8 mouse cellular contexts compared by ENCODE assay signal in genomic region chr7:89116261-89116664, GRCm38 (mm10).
DNase-seq lines count a peak whose midpoint lies in the region; ATAC-seq and TF ChIP-seq lines count a peak whose summit lies in the region.

No protein-coding gene starts in this region.

- WGBS in liver, adult 2 months = 55% methylated on average over 1 of the region's 1 CpGs
- 46% methylated on average over 1 of the region's 1 CpGs for WGBS in heart, postnatal 0 days
- WGBS in liver, embryonic 12.5 days (ENCODE audit: insufficient replicate concordance) = 38% methylated on average over 1 of the region's 1 CpGs
- WGBS in stomach, embryonic 15.5 days = 40% methylated on average over 1 of the region's 1 CpGs
- WGBS in hindbrain, embryonic 10.5 days = 53% methylated on average over 1 of the region's 1 CpGs

- no peak for TF ChIP-seq POLR2A in liver, adult 2 months (IDR thresholded peaks at IDR 0.05; ENCODE audit: extremely low read depth, insufficient read depth, low read length)

- H3K4me3 ChIP-seq in liver, adult 2 months (ENCODE audit: insufficient read depth, low read depth, low read length) = no peak overlapping the region
- H3K4me3 ChIP-seq in heart, postnatal 0 days (ENCODE audit: low read depth, low read length) = no peak overlapping the region
- no peak overlapping the region for H3K4me3 ChIP-seq in liver, embryonic 12.5 days
- no peak overlapping the region for H3K4me3 ChIP-seq in stomach, embryonic 15.5 days (replicated peaks)
- H3K4me3 ChIP-seq in hindbrain, embryonic 10.5 days = no peak overlapping the region

- no peak for TF ChIP-seq CTCF in liver, adult 2 months (IDR thresholded peaks at IDR 0.05; ENCODE audit: low read depth, low read length)
- TF ChIP-seq CTCF in heart, postnatal 0 days (IDR thresholded peaks at IDR 0.05; ENCODE audit: low read depth) = no peak

- H3K4me2 ChIP-seq in heart, postnatal 0 days (ENCODE audit: low read depth, low read length) = no peak overlapping the region
- no peak overlapping the region for H3K4me2 ChIP-seq in liver, embryonic 12.5 days
- H3K4me2 ChIP-seq in stomach, embryonic 15.5 days = no peak overlapping the region

- H3K27ac ChIP-seq in liver, adult 2 months (replicated peaks; ENCODE audit: insufficient read depth, low read depth, low read length) = peak overlapping the region; percentile 61; the same call in 1 of the 2 replicates
- H3K27ac ChIP-seq in heart, postnatal 0 days (ENCODE audit: low read depth) = peak overlapping the region; percentile 80
- peak overlapping the region; percentile 25; the same call in 1 of the 2 replicates for H3K27ac ChIP-seq in liver, embryonic 12.5 days
- H3K27ac ChIP-seq in stomach, embryonic 15.5 days = peak overlapping the region; percentile 44; the same call in 1 of the 2 replicates
- no peak overlapping the region for H3K27ac ChIP-seq in hindbrain, embryonic 10.5 days

- DNase-seq in liver, adult 2 months (ENCODE audit: extremely low read depth, low read depth, low spot score) = no peak
- DNase-seq in liver = no peak
- DNase-seq in heart, postnatal 0 days (ENCODE audit: low spot score) = peak; percentile 35
- DNase-seq in frontal cortex, postnatal 36 days (ENCODE audit: low spot score in 2 of 2) = no peak
- DNase-seq in MN1 (ENCODE audit: low spot score) = no peak
- no peak for DNase-seq in hindbrain, embryonic 10.5 days (ENCODE audit: low spot score)

- ATAC-seq in heart, postnatal 0 days (ENCODE audit: insufficient read depth, low read depth) = 0 out of 2 replicates have a peak, but pooled peaks have one; percentile 39
- no peak for ATAC-seq in liver, embryonic 12.5 days
- ATAC-seq in stomach, embryonic 15.5 days (ENCODE audit: insufficient read depth, low FRiP score, low read depth) = no peak

- no peaks in the 10 kb centered on the region for H3K36me3 ChIP-seq in liver, adult 2 months (ENCODE audit: control insufficient read depth, insufficient read depth, low read length)
- no peaks in the 10 kb centered on the region for H3K36me3 ChIP-seq in heart, postnatal 0 days (replicated peaks; ENCODE audit: control insufficient read depth, insufficient read depth, low read length)
- H3K36me3 ChIP-seq in liver, embryonic 12.5 days = no peaks in the 10 kb centered on the region
- H3K36me3 ChIP-seq in stomach, embryonic 15.5 days = no peaks in the 10 kb centered on the region
- no peaks in the 10 kb centered on the region for H3K36me3 ChIP-seq in hindbrain, embryonic 10.5 days

- no peaks in the 10 kb centered on the region for H3K9me3 ChIP-seq in heart, postnatal 0 days (replicated peaks; ENCODE audit: control insufficient read depth, low read length)
- no peaks in the 10 kb centered on the region for H3K9me3 ChIP-seq in liver, embryonic 12.5 days (replicated peaks)
- no peaks in the 10 kb centered on the region for H3K9me3 ChIP-seq in stomach, embryonic 15.5 days
- H3K9me3 ChIP-seq in hindbrain, embryonic 10.5 days = no peaks in the 10 kb centered on the region

- H3K27me3 ChIP-seq in liver, adult 2 months (ENCODE audit: control insufficient read depth, insufficient read depth, low read length) = no peaks in the 10 kb centered on the region
- H3K27me3 ChIP-seq in heart, postnatal 0 days (ENCODE audit: control insufficient read depth, insufficient read depth, low read length) = no peaks in the 10 kb centered on the region
- no peaks in the 10 kb centered on the region for H3K27me3 ChIP-seq in liver, embryonic 12.5 days (replicated peaks)
- H3K27me3 ChIP-seq in stomach, embryonic 15.5 days (replicated peaks) = no peaks in the 10 kb centered on the region
- no peaks in the 10 kb centered on the region for H3K27me3 ChIP-seq in hindbrain, embryonic 10.5 days (ENCODE audit: insufficient read depth, poor library complexity, severe bottlenecking)

- no peaks in the 10 kb centered on the region for H3K79me2 ChIP-seq in liver, adult 2 months (ENCODE audit: control insufficient read depth, insufficient read depth, low read length)

- peaks cover 3% of the 10 kb centered on the region; the same call in 1 of the 2 replicates for H3K4me1 ChIP-seq in liver, adult 2 months (ENCODE audit: control insufficient read depth, insufficient read depth, low read length)
- H3K4me1 ChIP-seq in heart, postnatal 0 days (ENCODE audit: control insufficient read depth, insufficient read depth) = no peaks in the 10 kb centered on the region
- peaks cover 5% of the 10 kb centered on the region; the same call in 1 of the 2 replicates for H3K4me1 ChIP-seq in liver, embryonic 12.5 days
- H3K4me1 ChIP-seq in stomach, embryonic 15.5 days = no peaks in the 10 kb centered on the region
- no peaks in the 10 kb centered on the region for H3K4me1 ChIP-seq in hindbrain, embryonic 10.5 days (replicated peaks)

- no peak overlapping the region for H3K9ac ChIP-seq in liver, adult 2 months (ENCODE audit: low read depth, low read length)
- H3K9ac ChIP-seq in heart, postnatal 0 days (replicated peaks; ENCODE audit: low read depth, low read length) = no peak overlapping the region
- no peak overlapping the region for H3K9ac ChIP-seq in liver, embryonic 12.5 days
- no peak overlapping the region for H3K9ac ChIP-seq in stomach, embryonic 15.5 days

- no peak for TF ChIP-seq EP300 in heart, postnatal 0 days (IDR thresholded peaks at IDR 0.05; ENCODE audit: low read depth)
